Mouse (Mus musculus) neural tube, embryonic 13.5 days (tissue): ENCODE results near the gene Helz2. TPM values are rescaled to one million over a fixed set of nuclear protein-coding genes. Genes with fewer than 3 reads are reported as not detected.

Experiments used
- ATAC-seq: fragments of 200-750 bp; cut with Nextera tagmentation; 2 replicates; pipeline ENCODE4 v1.8.0; 2017; ENCODE audit warnings: low read depth, mild to moderate bottlenecking, moderate TSS enrichment, moderate library complexity
- H3K27ac ChIP-seq: fragments of 300-500 bp; sonication (generic); replicated peaks from 2 replicates; pipeline ENCODE4 v1.5.1; 2015; ENCODE audit warnings: moderate library complexity, mild to moderate bottlenecking, inconsistent platforms
- H3K27me3 ChIP-seq: fragments of 300-500 bp; sonication (generic); 2 replicates; pipeline ENCODE4 v1.6.1; 2015; ENCODE audit warnings: mild to moderate bottlenecking, inconsistent platforms
- H3K36me3 ChIP-seq: fragments of 300-500 bp; sonication (generic); 2 replicates; pipeline ENCODE4 v1.6.1; 2015; ENCODE audit warnings: mild to moderate bottlenecking, inconsistent platforms
- H3K4me1 ChIP-seq: fragments of 300-500 bp; sonication (generic); replicated peaks from 2 replicates; pipeline ENCODE4 v1.6.1; 2015; ENCODE audit warnings: inconsistent platforms
- H3K4me2 ChIP-seq: fragments of 300-500 bp; sonication (generic); 2 replicates; pipeline ENCODE4 v1.6.1; 2015; ENCODE audit warnings: inconsistent platforms, mild to moderate bottlenecking, moderate library complexity
- H3K4me3 ChIP-seq: fragments of 300-500 bp; sonication (generic); 2 replicates; pipeline ENCODE4 v1.5.1; 2015; ENCODE audit warnings: mild to moderate bottlenecking, inconsistent platforms
- H3K9ac ChIP-seq: fragments of 300-500 bp; sonication (generic); 2 replicates; pipeline ENCODE4 v1.6.1; 2015; ENCODE audit warnings: moderate library complexity, mild to moderate bottlenecking, inconsistent platforms
- H3K9me3 ChIP-seq: fragments of 300-500 bp; sonication (generic); 2 replicates; pipeline ENCODE4 v1.6.1; 2016; ENCODE audit warnings: inconsistent platforms
- WGBS: fragments of 180-500 bp; shearing (Covaris S2); methylation state at CpG from one replicate; pipeline ENCODE4 v1.1.7; 2015; 5-methylcytosine and 5-hydroxymethylcytosine counted together
- polyA plus RNA-seq: library from polyadenylated mRNA; unstranded; fragments of >200 nt; fragmentation: Nextera tagmentation; extraction: Ambion mirVana; gene quantifications from 2 replicates; pipeline ENCODE4 v1.2.1, GENCODE M21; 2015

The Helz2 gene
- polyA plus RNA-seq, 1 experiment from 2014 or later = 0.22 TPM

DNA sequence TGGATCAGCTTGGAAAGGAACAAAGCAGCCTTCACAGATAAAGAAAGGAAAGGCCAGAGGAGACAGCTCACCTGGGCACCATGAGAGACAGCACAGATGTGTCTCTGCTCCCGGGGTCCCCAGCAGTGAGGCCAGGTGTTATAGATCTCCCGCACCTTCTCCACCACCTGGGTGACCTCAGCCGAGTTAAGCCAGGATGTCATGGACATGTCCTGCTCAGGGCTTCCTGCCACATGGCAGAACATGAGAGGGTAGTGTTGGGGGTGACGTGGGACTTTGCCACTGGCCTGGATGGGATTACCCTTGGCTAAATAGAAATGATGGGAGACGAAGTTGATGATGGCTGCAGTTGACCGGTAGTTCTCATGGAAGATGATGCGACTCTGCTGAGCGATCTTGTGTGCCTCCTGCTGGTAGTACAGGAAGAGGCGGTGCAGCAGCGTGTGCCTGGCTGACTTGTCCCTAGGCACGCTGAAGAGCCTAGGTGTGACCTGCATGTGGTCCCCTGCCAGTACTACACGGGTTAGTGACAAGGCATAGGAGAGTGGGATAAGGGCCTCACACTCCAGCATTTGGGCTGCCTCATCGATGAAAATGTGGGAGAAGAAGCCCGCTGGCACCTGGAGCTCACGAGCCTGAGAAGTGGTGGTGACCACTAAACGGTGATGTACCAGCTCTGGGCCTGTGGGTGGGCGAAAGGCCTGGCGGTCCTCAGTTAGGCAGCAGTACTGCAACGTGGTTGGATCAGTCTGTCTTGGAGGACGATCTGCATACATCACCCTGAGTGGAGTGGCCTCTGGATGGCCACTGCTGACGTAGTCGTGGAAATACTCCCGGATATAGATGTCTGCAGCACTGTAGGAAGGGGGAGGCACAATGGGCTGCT, 5.9 kb downstream of the Helz2 start:
- no peaks in the 10 kb centered on the region for H3K27me3 ChIP-seq
- ATAC-seq = no peak
- no peaks in the 10 kb centered on the region for H3K4me1 ChIP-seq
- H3K36me3 ChIP-seq = no peaks in the 10 kb centered on the region
- H3K9ac ChIP-seq = no peak overlapping the region
- no peak overlapping the region for H3K27ac ChIP-seq
- H3K4me2 ChIP-seq = no peak overlapping the region
- 84% methylated on average over 23 of the region's 23 CpGs for WGBS
- H3K9me3 ChIP-seq = no peaks in the 10 kb centered on the region
- no peak overlapping the region for H3K4me3 ChIP-seq

DNA sequence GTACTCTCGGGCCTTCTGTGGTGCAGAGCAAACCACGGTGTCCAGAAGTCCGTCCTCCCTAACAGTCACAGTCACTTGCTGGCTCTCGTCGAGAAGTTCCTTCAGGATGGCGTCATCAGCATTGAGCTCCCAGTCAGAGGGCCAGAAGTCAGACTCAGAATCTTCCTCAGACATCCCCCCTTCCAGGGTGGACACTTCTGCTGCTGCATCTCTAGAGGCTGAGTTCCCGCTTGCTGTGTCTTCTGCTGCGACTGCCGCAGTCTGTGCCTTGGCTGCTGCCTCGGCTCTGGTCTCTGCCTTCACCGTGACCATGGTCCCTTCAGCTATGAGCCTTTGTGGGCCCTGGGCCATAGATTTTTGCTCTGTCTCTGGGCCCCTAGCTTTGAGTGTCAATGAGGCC, 7.1 kb downstream of the Helz2 start:
- Histone ChIP-seq H3K9me3 (no peaks in the 10 kb centered on the region), H3K4me1 (no peaks in the 10 kb centered on the region), H3K27me3 (no peaks in the 10 kb centered on the region), H3K4me3 (no peak overlapping the region), H3K4me2 (no peak overlapping the region), H3K27ac (no peak overlapping the region), H3K9ac (no peak overlapping the region), H3K36me3 (no peaks in the 10 kb centered on the region)
- 95% methylated on average over 11 of the region's 11 CpGs for WGBS
- no peak for ATAC-seq

DNA sequence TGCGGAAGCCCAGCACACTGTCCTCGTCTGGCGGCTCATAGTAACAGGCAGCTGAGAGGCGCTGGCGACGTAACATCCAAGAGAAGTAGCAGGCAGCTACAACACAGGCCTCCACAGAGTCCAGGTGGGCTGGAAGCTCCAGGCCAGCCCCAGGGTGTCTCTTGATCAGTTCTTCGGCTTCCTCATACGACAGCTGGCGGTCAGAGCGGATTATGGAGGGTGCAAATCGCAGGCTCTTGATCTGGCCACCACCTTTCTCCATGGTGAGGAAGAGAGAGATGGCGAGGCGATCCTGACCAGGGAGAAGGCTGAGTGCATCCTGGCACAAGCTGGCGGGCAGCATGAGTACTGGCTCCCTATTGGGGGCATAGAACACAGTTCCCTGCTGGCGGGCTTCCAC, 8.4 kb downstream of the Helz2 start:
- WGBS = 88% methylated on average over 15 of the region's 15 CpGs
- H3K27ac ChIP-seq = no peak overlapping the region

DNA sequence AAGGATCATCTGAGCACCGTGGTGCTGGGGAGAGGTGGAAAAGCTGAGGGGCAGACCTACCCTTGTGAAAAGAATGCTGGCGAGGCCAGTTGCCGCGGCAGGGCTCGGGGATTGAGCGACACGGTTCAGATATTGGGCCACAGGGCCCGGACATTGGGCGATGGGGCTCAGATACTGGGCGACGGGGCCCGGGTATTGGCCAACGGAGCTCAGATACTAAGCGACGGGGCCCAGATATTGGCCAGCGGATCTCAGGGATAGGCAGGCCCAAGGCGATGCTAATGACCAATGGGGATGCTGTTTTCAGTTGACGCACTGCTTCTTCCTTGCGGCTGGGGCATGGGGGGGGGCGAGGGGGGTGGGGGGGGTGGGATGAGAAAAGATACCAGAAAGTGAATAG, 10.7 kb downstream of the Helz2 start:
- H3K4me3 ChIP-seq = no peak overlapping the region
- no peaks in the 10 kb centered on the region for H3K27me3 ChIP-seq
- no peak overlapping the region for H3K9ac ChIP-seq
- H3K36me3 ChIP-seq = no peaks in the 10 kb centered on the region
- 75% methylated on average over 19 of the region's 20 CpGs for WGBS
- no peaks in the 10 kb centered on the region for H3K9me3 ChIP-seq
- ATAC-seq = no peak
- H3K4me2 ChIP-seq = no peak overlapping the region
- H3K4me1 ChIP-seq = no peaks in the 10 kb centered on the region
- H3K27ac ChIP-seq = no peak overlapping the region

More for the DNA sequence above, 8.4 kb downstream of the Helz2 start:
- no peak overlapping the region for H3K4me3 ChIP-seq
- no peaks in the 10 kb centered on the region for H3K36me3 ChIP-seq
- no peak overlapping the region for H3K4me2 ChIP-seq
- no peaks in the 10 kb centered on the region for H3K9me3 ChIP-seq
- ATAC-seq = no peak
- H3K27me3 ChIP-seq = no peaks in the 10 kb centered on the region
- no peak overlapping the region for H3K9ac ChIP-seq
- H3K4me1 ChIP-seq = no peaks in the 10 kb centered on the region

DNA sequence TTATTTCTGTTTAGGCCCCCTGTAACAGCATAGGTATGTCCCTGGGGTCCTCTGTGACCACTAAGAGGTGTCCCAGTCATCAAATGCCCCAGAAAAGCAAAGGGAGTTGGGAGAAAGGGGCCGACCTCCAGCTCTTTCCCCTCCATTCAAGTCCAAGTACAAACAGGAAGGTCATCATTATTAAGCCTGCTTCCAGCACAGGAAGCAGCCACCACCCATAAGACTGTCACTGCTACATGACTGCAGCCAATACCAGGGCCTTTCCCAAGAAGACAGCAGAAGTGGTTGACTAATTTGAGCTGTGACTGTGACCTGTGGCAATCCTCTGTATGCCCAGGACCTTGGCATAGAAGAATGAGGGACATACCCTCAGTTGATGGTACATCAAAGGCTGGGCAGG, 13.5 kb downstream of the Helz2 start:
- H3K4me1 ChIP-seq = no peaks in the 10 kb centered on the region
- H3K27ac ChIP-seq = no peak overlapping the region
- WGBS = 86% methylated on average over 1 of the region's 1 CpGs
- no peak for ATAC-seq
- H3K4me2 ChIP-seq = no peak overlapping the region
- H3K27me3 ChIP-seq = no peaks in the 10 kb centered on the region
- H3K9ac ChIP-seq = no peak overlapping the region
- no peak overlapping the region for H3K4me3 ChIP-seq
- H3K9me3 ChIP-seq = no peaks in the 10 kb centered on the region
- no peaks in the 10 kb centered on the region for H3K36me3 ChIP-seq

DNA sequence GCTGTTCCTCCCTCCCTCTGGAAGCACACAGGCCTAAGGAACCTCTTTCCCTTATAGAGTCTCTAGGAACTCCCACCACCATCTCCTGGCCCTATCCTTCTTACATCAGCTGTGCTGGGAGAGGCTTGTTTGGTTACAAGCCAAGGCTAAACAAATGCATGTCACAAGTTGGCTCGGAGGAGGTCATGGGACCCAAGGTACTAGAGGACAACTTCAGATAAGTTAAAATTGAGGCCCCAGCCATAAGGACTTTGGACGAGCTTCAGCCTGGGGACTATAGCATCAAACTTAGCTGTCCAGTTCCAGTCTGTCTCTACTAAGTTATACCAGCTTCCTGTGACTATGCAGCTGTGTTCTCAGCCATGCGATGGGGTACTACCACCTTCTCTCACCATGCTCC, 14.7 kb downstream of the Helz2 start:
- no peaks in the 10 kb centered on the region for H3K36me3 ChIP-seq
- no peak overlapping the region for H3K27ac ChIP-seq
- 87% methylated on average over 3 of the region's 3 CpGs for WGBS
- no peaks in the 10 kb centered on the region for H3K4me1 ChIP-seq
- no peak overlapping the region for H3K9ac ChIP-seq
- no peaks in the 10 kb centered on the region for H3K9me3 ChIP-seq
- no peak overlapping the region for H3K4me3 ChIP-seq
- ATAC-seq = no peak
- H3K27me3 ChIP-seq = no peaks in the 10 kb centered on the region
- H3K4me2 ChIP-seq = no peak overlapping the region

DNA sequence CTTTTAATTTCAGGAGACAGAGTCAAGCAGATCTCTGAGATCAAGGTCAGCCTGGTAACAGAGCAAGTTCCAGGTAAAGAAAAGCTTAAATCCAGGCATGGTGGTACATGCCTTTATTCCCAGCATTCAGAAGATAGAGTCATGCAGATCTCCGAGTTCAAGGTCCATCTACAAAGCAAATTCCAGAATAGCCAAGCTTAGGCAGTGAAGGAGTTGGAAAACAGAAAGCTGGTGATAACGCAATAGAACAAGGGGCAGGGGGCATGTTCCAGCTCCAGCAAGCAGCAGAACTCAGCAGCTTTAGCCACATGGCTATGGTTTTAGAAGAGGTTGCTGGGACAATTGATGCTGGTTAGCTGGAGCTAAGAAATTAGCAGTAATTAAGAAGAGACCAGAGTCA, 16.8 kb downstream of the Helz2 start:
- Histone ChIP-seq H3K9ac (no peak overlapping the region), H3K36me3 (no peaks in the 10 kb centered on the region), H3K4me1 (peaks cover 14% of the 10 kb centered on the region), H3K4me3 (no peak overlapping the region), H3K27ac (no peak overlapping the region), H3K27me3 (0 out of 2 replicates have a peak, but pooled peaks cover 4% of the 10 kb centered on the region), H3K9me3 (no peaks in the 10 kb centered on the region), H3K4me2 (no peak overlapping the region)
- ATAC-seq = no peak
- 82% methylated on average over 2 of the region's 2 CpGs for WGBS

DNA sequence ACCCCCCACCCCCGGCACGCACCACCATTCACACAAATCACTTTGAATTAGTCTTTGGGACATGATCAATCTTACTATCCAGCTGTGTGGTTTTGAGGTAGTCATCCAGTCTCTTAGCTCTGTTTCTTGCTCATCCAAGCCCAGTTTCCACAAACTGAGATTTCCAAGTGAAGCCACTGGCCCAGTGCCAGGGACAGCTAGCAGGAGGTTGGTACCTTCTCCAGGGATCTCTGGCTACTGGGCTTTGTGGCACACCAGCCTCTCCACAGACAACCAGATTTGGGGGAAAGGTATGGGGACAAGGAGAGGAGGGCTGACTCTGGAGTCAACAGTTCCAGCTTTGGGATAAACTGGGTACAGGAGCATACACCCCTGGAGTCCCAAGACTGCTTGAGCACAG, 21.5 kb downstream of the Helz2 start:
- H3K36me3 ChIP-seq = no peaks in the 10 kb centered on the region
- WGBS = 37% methylated on average over 2 of the region's 2 CpGs
- peak overlapping the region; percentile 58 for H3K4me2 ChIP-seq

DNA sequence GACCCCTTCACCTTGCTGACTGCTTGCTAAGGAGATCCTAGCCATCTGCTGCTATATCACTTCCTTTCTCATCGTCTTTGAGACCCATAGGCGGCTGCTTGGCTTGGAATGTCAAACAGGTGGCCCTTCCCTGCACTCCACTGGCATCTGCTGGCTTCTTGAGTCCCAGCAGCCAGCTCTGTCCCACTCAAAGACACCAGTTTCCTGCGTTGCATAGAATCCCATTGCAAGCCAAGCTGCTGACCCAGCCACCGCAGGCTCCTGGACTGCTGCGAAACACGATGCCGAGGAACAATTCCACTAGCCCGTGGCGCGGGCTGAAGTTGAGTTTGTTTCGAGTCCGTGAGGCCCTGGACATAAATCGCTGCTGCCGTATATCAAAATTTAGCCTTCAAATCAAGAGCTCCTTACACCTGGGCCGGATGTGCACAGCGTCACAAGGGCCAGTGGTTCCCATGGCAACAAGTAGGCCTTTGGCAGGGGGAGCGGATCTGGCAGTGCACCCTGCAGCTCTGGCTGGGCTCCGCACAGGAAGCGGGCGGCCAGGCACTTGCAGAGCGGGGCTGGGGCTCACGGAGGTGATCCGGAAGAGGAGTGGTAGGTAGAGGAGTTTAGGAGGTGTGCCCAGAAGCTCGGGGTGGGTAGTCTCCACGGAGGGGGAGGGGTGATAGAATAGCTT, 22.1 kb downstream of the Helz2 start, which contains the start of gene Fndc11:
Gene Fndc11 (plus strand): TSS at position 476 of the 679 bp plus-strand sequence.
- peak within 1 kb of the TSS; percentile 41; the same call in 1 of the 2 replicates for H3K9ac ChIP-seq
- H3K27me3 ChIP-seq = peaks cover 15% of the 10 kb centered on the region
- peak within 1 kb of the TSS; percentile 25 for H3K4me3 ChIP-seq
- H3K9me3 ChIP-seq = no peaks in the 10 kb centered on the region
- peak within 1 kb of the TSS; percentile 34; the same call in 1 of the 2 replicates for H3K27ac ChIP-seq
- H3K36me3 ChIP-seq = no peaks in the 10 kb centered on the region
- 4% methylated on average over 25 of the region's 25 CpGs for WGBS
- ATAC-seq = peak; percentile 78
- H3K4me1 ChIP-seq = peaks cover 22% of the 10 kb centered on the region
- H3K4me2 ChIP-seq = peak within 1 kb of the TSS; percentile 58

More for the DNA sequence above, 21.5 kb downstream of the Helz2 start:
- peaks cover 22% of the 10 kb centered on the region for H3K4me1 ChIP-seq
- H3K9ac ChIP-seq = no peak overlapping the region
- no peak for ATAC-seq
- H3K27ac ChIP-seq = no peak overlapping the region
- no peaks in the 10 kb centered on the region for H3K9me3 ChIP-seq
- no peak overlapping the region for H3K4me3 ChIP-seq
- H3K27me3 ChIP-seq = peaks cover 15% of the 10 kb centered on the region; the same call in 1 of the 2 replicates

DNA sequence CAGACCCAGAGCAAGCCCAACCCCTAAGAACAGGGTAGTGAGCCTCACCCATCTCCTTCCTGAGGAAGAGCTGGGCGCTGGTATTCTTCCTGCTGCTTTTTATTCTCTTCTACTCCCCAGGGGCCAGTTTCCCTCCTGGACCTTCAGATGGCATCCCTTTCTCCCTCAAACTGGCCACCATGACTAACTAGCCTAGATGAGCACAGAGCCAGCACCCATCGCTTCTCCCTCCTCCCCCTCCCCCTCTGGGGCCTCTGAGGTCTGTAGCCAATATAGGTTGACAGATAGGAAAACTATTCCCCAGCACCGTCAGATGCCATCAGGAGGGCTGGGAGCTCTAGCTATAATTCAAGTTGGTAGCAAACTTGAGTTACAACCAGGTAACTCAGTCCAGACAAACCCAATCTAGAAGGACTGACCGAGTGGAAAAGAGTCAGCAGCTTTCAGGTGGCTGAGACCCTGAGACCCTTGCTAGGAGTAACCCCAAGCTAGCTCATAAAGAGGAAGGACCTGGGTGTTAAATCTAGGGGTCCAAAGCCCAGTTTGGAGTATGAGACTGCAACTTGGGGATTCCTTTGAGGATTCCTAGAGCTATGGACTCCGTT, 22.8 kb downstream of the Helz2 start:
- Histone ChIP-seq H3K27ac (peak overlapping the region; percentile 34; the same call in 1 of the 2 replicates), H3K36me3 (no peaks in the 10 kb centered on the region), H3K9ac (no peak overlapping the region), H3K4me3 (no peak overlapping the region), H3K4me1 (peaks cover 22% of the 10 kb centered on the region), H3K4me2 (no peak overlapping the region), H3K9me3 (no peaks in the 10 kb centered on the region), H3K27me3 (peaks cover 21% of the 10 kb centered on the region)
- no peak for ATAC-seq
- 56% methylated on average over 5 of the region's 5 CpGs for WGBS

DNA sequence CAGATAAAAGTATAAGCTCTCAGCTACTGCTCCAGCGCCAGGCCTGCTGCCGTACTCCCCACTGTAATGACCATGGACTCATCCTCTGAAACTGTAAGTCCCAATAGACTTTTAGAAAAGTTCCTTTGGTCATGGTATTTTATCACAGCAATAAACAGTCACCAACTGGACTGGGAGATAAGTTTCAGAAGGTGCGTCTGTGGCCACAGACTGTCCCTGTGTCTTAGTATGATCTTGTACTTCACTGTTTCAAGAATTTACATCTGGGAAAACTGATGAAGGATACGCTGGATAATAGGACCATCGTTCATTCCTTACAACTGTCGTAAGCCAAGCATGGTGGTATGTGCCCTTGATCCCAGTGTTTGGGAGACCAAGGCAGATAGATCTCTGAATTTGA, 25.8 kb downstream of the Helz2 start:
- ATAC-seq = no peak
- Histone ChIP-seq H3K27ac (no peak overlapping the region), H3K27me3 (peaks cover 47% of the 10 kb centered on the region), H3K9ac (no peak overlapping the region), H3K36me3 (no peaks in the 10 kb centered on the region), H3K9me3 (no peaks in the 10 kb centered on the region), H3K4me2 (no peak overlapping the region), H3K4me1 (peaks cover 32% of the 10 kb centered on the region), H3K4me3 (no peak overlapping the region)
- WGBS = 88% methylated on average over 6 of the region's 6 CpGs

DNA sequence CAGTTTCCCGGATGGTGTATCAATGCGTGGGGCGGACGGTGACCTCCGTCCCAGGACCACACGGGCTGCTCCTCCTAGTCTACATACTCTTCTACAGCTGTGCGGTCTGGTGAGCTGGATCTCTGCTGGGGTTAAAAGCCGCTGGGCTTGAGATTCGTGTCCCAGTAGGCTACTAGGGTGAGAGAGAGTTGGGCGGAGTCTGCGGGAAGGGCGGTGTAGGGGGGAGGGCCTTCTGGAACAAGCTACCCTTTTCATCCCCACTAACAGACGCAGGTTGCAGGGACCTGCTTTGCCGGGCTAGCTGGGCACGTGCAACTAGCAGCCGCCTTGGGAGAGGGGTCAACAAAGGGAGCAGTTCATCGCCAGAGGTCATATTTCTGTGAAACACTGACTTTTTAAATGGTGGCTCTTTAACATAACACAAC, 28.8 kb downstream of the Helz2 start, which contains the start of gene Srms:
Gene Srms (minus strand): TSS at position 165 of the 425 bp plus-strand sequence.
- Histone ChIP-seq H3K9ac (peak within 1 kb of the TSS; percentile 43; the same call in 1 of the 2 replicates), H3K9me3 (no peaks in the 10 kb centered on the region), H3K36me3 (no peaks in the 10 kb centered on the region), H3K4me1 (peaks cover 13% of the 10 kb centered on the region), H3K4me2 (peak within 1 kb of the TSS; percentile 52), H3K27me3 (peaks cover 48% of the 10 kb centered on the region), H3K4me3 (peak within 1 kb of the TSS; percentile 27), H3K27ac (no peak within 1 kb of the TSS)
- ATAC-seq = no peak
- 0% methylated on average over 17 of the region's 17 CpGs for WGBS
